Mouse (Mus musculus): Measurements from ENCODE around the gene Tmem136. TPM values are rescaled to one million over a fixed set of nuclear protein-coding genes. Genes with fewer than 3 reads are reported as not detected.

The Tmem136 gene
- 3.8 and 5.2 TPM in 2 replicates for polyA plus RNA-seq (2015; fragmentation: Nextera tagmentation; extraction: Ambion mirVana)

DNA sequence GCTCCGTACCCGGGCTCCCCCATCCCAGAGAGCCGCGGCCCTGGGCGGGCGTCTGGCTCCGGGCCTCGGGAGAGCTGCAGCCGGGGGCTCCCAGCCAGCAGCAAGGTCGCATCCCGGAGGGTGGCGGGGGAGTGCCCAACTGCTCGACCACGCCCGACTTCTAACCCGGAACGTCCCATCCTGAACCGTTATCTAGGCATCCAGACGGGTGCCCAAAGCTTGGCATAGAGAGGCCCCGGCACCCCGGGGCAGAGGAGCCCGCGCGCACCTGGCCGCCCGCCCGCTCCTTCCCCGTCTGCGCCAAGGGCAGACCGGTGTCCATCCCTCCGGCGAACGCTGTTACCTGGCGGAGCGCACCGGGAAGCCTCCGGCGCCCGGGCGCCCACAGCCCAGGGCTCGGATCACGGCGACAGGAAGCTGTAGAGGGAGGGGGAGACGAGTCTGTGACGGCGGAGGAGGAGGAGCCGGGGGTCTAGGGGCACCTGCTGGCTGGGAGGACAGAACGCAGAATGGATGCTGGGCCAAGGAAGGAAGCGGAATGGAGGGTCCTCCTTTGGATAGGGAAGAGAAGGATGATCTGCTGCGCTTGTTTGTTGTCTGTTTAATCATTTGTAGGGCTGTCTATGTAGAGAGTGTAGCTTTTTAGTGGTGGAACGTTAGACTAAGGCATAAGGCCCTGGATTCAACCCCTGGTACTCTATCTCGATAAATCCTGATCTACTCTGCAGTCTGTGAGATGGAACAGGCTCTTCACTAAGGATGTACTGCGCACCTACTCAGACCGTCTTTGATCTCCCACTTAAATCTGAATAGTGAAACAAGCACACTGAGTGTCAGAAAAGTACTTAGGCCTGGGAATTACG lies at the start of gene Tmem136:
TSS of gene Tmem136 (minus strand) at position 437 of the 863 bp plus-strand sequence.

DNA sequence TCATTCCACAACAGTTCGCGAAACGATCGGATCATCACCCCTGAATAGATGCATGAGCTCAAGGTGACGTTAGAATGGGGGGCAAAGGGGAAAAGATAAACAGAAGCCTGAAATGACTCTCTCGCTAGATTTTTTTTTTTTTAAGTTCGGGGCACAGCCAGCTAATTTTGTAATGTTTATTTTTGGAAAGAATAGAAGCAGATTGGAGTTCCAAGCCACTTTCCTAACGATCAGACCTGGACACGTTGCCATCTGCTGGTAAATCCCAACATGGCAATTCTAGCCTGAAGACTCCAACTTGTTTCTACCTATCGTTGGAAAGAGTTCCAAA lies 9.2 kb downstream of the Tmem136 start, which contains the start of gene Arhgef12:
TSS of gene Arhgef12 (minus strand) at position 53 of the 331 bp plus-strand sequence.

Other genes with a start within 250 kb of the Tmem136 start
- 0.49 and 1.4 TPM in 2 replicates for gene Grik4, start 172.1 kb downstream of the Tmem136 start, polyA plus RNA-seq (2015; fragmentation: Nextera tagmentation; extraction: Ambion mirVana)
- gene Arhgef12, start 9.3 kb downstream of the Tmem136 start, polyA plus RNA-seq (2015; fragmentation: Nextera tagmentation; extraction: Ambion mirVana) = 8.1 and 11.2 TPM in 2 replicates
- 0.13 and 0.18 TPM in 2 replicates for gene Pou2f3, start 93.8 kb upstream of the Tmem136 start, polyA plus RNA-seq (2015; fragmentation: Nextera tagmentation; extraction: Ambion mirVana)
- 32.9 and 50.5 TPM in 2 replicates for gene Oaf, start 123.3 kb upstream of the Tmem136 start, polyA plus RNA-seq (2015; fragmentation: Nextera tagmentation; extraction: Ambion mirVana)
- gene Trim29, start 194.3 kb upstream of the Tmem136 start, polyA plus RNA-seq (2015; fragmentation: Nextera tagmentation; extraction: Ambion mirVana) = 0.09 and 0.33 TPM in 2 replicates

Data from adrenal gland, postnatal 0 days (tissue).